Comparison of ENCODE assay signal across 27 mouse cellular contexts in genomic region chr11:103365530-103365929, GRCm38 (mm10). TPM values are rescaled to one million over a fixed set of nuclear protein-coding genes. Genes with fewer than 3 reads are reported as not detected.
DNase-seq lines count a peak whose midpoint lies in the region; ATAC-seq and TF ChIP-seq lines count a peak whose summit lies in the region.
"Had no signal": no experiment of that assay in that cellular context is flagged by ENCODE, and none has a peak within 500 bp of the region (broad histone marks: within the 10 kb centered on the region; RNA-seq: fewer than 3 reads in every experiment).

No protein-coding gene starts in this region.

- H3K27me3 ChIP-seq in intestine, postnatal 0 days (replicated peaks; ENCODE audit: control insufficient read depth, insufficient read depth, low read length) = peaks cover 3% of the 10 kb centered on the region; the same call in 1 of the 2 replicates
- peaks cover 20% of the 10 kb centered on the region for H3K27me3 ChIP-seq in intestine, embryonic 15.5 days (replicated peaks)
- no peaks in the 10 kb centered on the region for H3K27me3 ChIP-seq in C2C12 (ENCODE audit: control insufficient read depth, insufficient read depth, insufficient read length)
- H3K27me3 ChIP-seq: Patski had no signal

- H3K9ac ChIP-seq in intestine, postnatal 0 days (ENCODE audit: low read depth, low read length) = no peak overlapping the region
- no peak overlapping the region for H3K9ac ChIP-seq in intestine, embryonic 15.5 days
- H3K9ac ChIP-seq: embryonic facial prominence, embryonic 15.5 days; forebrain, embryonic 12.5 days had no signal

- H3K4me1 ChIP-seq in intestine, postnatal 0 days (replicated peaks; ENCODE audit: control insufficient read depth, insufficient read depth, low read length) = peaks cover 6% of the 10 kb centered on the region; the same call in 1 of the 2 replicates
- H3K4me1 ChIP-seq in intestine, embryonic 15.5 days (replicated peaks) = peaks cover 33% of the 10 kb centered on the region

- H3K9me3 ChIP-seq in intestine, postnatal 0 days (ENCODE audit: control insufficient read depth) = no peaks in the 10 kb centered on the region
- H3K9me3 ChIP-seq in intestine, embryonic 15.5 days = no peaks in the 10 kb centered on the region
- H3K9me3 ChIP-seq: embryonic facial prominence, embryonic 13.5 days; embryonic facial prominence, embryonic 15.5 days; forebrain, embryonic 10.5 days; forebrain, embryonic 12.5 days had no signal

- TF ChIP-seq CTCF in gastrocnemius, adult 2 months (IDR thresholded peaks at IDR 0.05) = no peak
- peak; percentile 4; the same call in 1 of the 2 replicates for TF ChIP-seq CTCF in intestine, postnatal 0 days (IDR thresholded peaks at IDR 0.05; ENCODE audit: low read depth)
- no peak for TF ChIP-seq CTCF in left cerebral cortex, adult 2 months (IDR thresholded peaks at IDR 0.05)
- TF ChIP-seq CTCF in C2C12 (IDR thresholded peaks at IDR 0.05; ENCODE audit: control insufficient read depth, insufficient read depth, insufficient read length) = no peak

- no peaks in the 10 kb centered on the region for H3K79me3 ChIP-seq in C2C12 (ENCODE audit: low read depth)

- 79% methylated on average over 4 of the region's 4 CpGs for WGBS in intestine, postnatal 0 days
- 86% methylated on average over 4 of the region's 4 CpGs for WGBS in intestine, embryonic 15.5 days

- DNase-seq in gastrocnemius, adult 2 months = peak; percentile 11
- no peak for DNase-seq in gastrocnemius, postnatal 10 days
- no peak for DNase-seq in left cerebral cortex, adult 2 months (ENCODE audit: extremely low spot score in 1 of 2, low spot score in 2 of 2)
- DNase-seq in left cerebral cortex, adult 8-10 months (ENCODE audit: low spot score in 2 of 2) = no peak
- DNase-seq in T-cell, adult 2 months (ENCODE audit: low spot score) = no peak
- DNase-seq: adrenal gland, adult 2 months; adrenal gland, postnatal 10 days; adrenal gland, postnatal 25 days; B cell, adult 2 months; cerebellum, adult 11 months; cerebellum, adult 18-20 months; cerebellum, adult 8-10 months; cerebellum, adult 9-11 months; cerebellum, postnatal 14 days; cerebellum, postnatal 36 days; embryo, embryonic 11 days had no signal

- no peak overlapping the region for H3K4me3 ChIP-seq in gastrocnemius, adult 2 months
- H3K4me3 ChIP-seq in intestine, postnatal 0 days (ENCODE audit: low read depth, low read length) = no peak overlapping the region
- no peak overlapping the region for H3K4me3 ChIP-seq in intestine, embryonic 15.5 days (replicated peaks)
- H3K4me3 ChIP-seq in left cerebral cortex, adult 2 months = no peak overlapping the region
- H3K4me3 ChIP-seq in C2C12 (ENCODE audit: insufficient read depth, poor library complexity, severe bottlenecking) = no peak overlapping the region
- H3K4me3 ChIP-seq: embryonic facial prominence, embryonic 13.5 days; embryonic facial prominence, embryonic 15.5 days; erythroblast, embryonic 14.5 days; forebrain, embryonic 10.5 days; forebrain, embryonic 12.5 days had no signal

- no peak overlapping the region for H3K27ac ChIP-seq in gastrocnemius, adult 2 months
- no peak overlapping the region for H3K27ac ChIP-seq in intestine, postnatal 0 days (ENCODE audit: low read depth, low read length)
- no peak overlapping the region for H3K27ac ChIP-seq in intestine, embryonic 15.5 days
- peak overlapping the region; percentile 53 for H3K27ac ChIP-seq in left cerebral cortex, adult 2 months
- H3K27ac ChIP-seq: embryonic facial prominence, embryonic 13.5 days; embryonic facial prominence, embryonic 15.5 days; forebrain, embryonic 10.5 days; forebrain, embryonic 12.5 days had no signal

- H3ac ChIP-seq in C2C12 (ENCODE audit: control insufficient read depth, insufficient read length, low read depth) = no peak overlapping the region

- H3K4me2 ChIP-seq in intestine, postnatal 0 days (replicated peaks; ENCODE audit: low read depth) = no peak overlapping the region
- no peak overlapping the region for H3K4me2 ChIP-seq in intestine, embryonic 15.5 days (replicated peaks)
- H3K4me2 ChIP-seq: embryonic facial prominence, embryonic 13.5 days; embryonic facial prominence, embryonic 15.5 days; forebrain, embryonic 12.5 days had no signal

- intact Hi-C loops in gastrocnemius, adult 2 months (cut with DNase I) = no loop called here
- intact Hi-C loops in left cerebral cortex, adult 2 months (cut with DNase I) = no loop called here

- ATAC-seq in intestine, postnatal 0 days = no peak
- no peak for ATAC-seq in intestine, embryonic 15.5 days
- ATAC-seq: forebrain, embryonic 14.5 days; forebrain, embryonic 16.5 days; Patski had no signal

- H3K79me2 ChIP-seq in C2C12 (ENCODE audit: control insufficient read depth, insufficient read depth) = no peaks in the 10 kb centered on the region

- peaks cover 26% of the 10 kb centered on the region; the same call in 1 of the 2 replicates for H3K36me3 ChIP-seq in intestine, postnatal 0 days (ENCODE audit: control insufficient read depth, insufficient read depth)
- no peaks in the 10 kb centered on the region for H3K36me3 ChIP-seq in intestine, embryonic 15.5 days
- H3K36me3 ChIP-seq in C2C12 (ENCODE audit: control insufficient read depth, insufficient read depth) = peaks cover 7% of the 10 kb centered on the region

TF ChIP-seq in C2C12, 6 proteins besides CTCF, POLR2A, EP300 and RAD21:
- TF ChIP-seq MYOG (IDR thresholded peaks at IDR 0.05; ENCODE audit: control insufficient read depth, extremely low read depth, insufficient read length) (no peak), CEBPB (IDR thresholded peaks at IDR 0.05; ENCODE audit: low read depth) (peak; percentile 37)

RNA-seq across cellular contexts. Expression of gene Arhgap27, which starts 2.0 kb away (rescaled TPM):
- 1 to 10 TPM; 6.0 to 8.8 TPM for total RNA-seq in gastrocnemius, adult 2 months (2021)
- total RNA-seq in gastrocnemius, postnatal 10 days (2021) = 10 to 100 TPM in 1 of 2 experiments, 1 to 10 TPM in 1; 9.7 to 12.6 TPM
- 16.9 and 18.7 TPM in 2 replicates for polyA plus RNA-seq in intestine, postnatal 0 days (2015; fragmentation: Nextera tagmentation; extraction: Ambion mirVana)
- 33.0 and 36.2 TPM in 2 replicates for polyA plus RNA-seq in intestine, embryonic 15.5 days (2015; fragmentation: Nextera tagmentation; extraction: Ambion mirVana)
- total RNA-seq in left cerebral cortex, adult 2 months (2021) = 10 to 100 TPM; 10.8 to 14.0 TPM
- 10 to 100 TPM; 17.6 to 21.1 (median 19.1) TPM for total RNA-seq in left cerebral cortex, adult 8-10 months (2022)
- polyA plus RNA-seq in C2C12 (2012; fragmentation: generic; extraction: Trizol) = 0.19 TPM

RNA-seq across cellular contexts. Expression of gene Plekhm1, which starts 47.0 kb away (rescaled TPM):
- total RNA-seq in gastrocnemius, adult 2 months (2021) = 10 to 100 TPM; 12.3 to 13.7 TPM
- 10 to 100 TPM in 1 of 2 experiments, 1 to 10 TPM in 1; 8.2 to 10.3 TPM for total RNA-seq in gastrocnemius, postnatal 10 days (2021)
- 4.7 and 5.2 TPM in 2 replicates for polyA plus RNA-seq in intestine, postnatal 0 days (2015; fragmentation: Nextera tagmentation; extraction: Ambion mirVana)
- 5.6 and 6.2 TPM in 2 replicates for polyA plus RNA-seq in intestine, embryonic 15.5 days (2015; fragmentation: Nextera tagmentation; extraction: Ambion mirVana)
- total RNA-seq in left cerebral cortex, adult 2 months (2021) = 10 to 100 TPM; 17.0 to 19.8 TPM
- total RNA-seq in left cerebral cortex, adult 8-10 months (2022) = 10 to 100 TPM; 17.4 to 18.2 (median 18.0) TPM
- polyA plus RNA-seq in C2C12 (2012; fragmentation: generic; extraction: Trizol) = 7.1 TPM
